Mouse (Mus musculus) brain, adult 2 months (tissue): ENCODE data around the gene Glyr1.

ENCODE experiments used
- DNase-seq: peaks from one replicate; pipeline ENCODE4 v3.0.0; 2011; ENCODE audit warnings: low read depth, low spot score

The Glyr1 gene

DNA sequence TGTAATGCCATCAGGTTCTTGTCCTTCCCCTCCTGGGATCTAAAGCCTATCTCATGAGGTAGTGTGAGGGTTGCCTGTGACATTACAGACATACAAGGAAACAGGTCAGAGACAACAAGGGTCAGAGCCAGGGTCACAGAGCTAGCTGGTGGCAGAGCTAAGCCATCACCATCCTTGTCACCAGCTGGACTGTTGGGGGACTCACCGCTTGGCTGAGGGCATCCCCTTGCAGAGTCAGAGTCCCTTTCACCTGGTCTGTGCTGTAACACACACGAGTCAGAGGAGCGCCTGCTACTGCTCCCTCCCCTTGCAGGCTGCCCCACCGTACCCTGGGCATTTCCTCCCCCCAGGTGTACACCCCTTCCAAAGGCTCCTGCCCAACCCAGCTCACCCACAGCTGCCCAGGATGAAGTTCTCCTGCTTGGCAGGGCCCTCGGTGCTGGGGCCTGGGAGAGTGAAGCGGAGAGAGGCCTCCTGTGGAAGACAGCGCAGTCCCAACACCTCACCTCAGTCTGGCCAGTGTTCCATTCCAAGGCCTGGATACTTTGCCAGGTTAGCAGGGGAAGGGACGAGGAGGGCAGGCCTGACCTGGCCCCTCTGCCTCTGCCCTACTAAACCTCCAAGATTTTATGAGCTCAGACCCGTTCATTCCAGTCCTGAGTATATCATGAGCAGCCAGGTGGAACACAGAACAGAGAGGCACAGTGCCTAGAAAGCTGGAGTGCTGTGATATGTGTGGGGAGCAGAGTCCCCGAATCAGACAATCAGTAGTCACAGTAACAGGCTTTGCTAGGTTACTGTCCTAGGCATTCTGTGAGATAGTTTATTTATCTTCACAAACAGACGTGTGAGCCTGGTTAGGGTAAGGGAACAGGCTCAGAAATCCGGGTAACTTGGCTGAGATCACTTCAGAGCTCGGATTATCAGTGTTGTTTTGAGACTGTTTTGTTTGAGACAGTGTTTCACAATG is 37.3 kb downstream of the Glyr1 start:
- peak; percentile 40 for DNase-seq

DNA sequence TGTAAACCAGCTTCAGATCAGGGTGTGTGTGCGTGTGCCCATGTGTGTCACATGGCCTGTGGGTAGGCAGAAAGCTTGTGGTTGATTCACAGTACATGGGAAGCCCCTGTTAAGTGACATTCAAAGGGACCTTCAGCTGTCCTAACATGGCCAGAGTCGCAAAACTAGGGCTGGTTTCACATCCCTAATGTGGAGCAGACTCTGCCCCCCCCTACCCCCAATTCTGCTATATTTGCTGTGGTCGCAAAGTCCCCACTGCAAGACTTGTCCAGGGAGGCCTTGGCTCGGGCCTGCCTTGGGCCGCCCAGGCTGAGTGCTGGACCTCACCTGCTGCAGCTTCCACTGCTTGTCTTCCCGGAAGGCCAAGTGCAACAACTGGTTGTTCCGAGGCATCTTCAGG is 38.4 kb downstream of the Glyr1 start:
- DNase-seq, result no peak

DNA sequence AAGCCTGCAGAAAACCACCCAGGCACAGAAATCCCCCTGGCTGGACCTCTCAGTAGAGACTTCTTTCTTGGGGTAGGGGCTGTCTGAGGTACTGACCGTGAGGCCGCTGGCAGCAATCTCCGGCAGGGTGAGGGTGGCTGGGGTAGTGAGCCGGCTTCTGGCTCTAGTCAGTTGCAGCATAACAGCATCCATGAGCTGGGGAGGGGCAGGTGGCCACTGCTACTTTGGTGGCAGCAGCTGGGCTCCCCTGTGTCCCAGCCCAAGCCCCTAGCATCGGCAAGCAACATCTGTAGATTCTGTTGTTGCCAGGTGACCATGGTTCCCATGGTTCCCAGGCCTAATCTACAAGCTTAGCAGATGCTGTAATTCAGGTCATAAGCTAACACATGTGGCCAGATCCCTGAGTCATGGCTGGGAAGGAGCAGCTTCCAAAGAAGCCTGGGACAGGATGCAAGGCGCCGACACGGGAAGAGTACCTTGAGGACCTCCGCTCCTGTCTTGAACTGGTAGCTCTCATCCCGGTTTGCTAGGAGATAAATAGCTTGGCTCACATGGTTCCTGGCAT is 39.2 kb downstream of the Glyr1 start:
- DNase-seq, result peak; percentile 22

DNA sequence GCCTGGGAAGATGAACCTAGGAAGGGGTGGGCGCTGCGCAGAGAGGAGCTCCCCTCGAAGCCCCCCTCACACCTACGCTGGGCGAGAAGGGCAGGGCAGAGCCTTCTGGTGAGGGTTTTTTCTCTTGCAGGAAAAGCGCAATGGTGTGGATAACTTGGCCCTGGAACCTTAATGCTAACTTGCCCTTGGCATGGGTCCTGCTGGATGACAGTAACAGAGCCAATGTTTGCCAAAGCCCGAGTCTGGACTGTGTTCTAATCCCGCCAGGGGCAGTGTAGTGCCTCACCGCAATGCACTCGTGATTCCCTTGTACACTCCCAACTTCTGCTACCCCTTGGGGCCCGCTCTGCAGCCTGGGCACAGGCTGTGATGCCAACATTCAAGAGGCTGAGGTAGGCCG is 41.6 kb downstream of the Glyr1 start:
- DNase-seq, result no peak

GRCm38 (mm10) chr16:5007492-5007891 is 42.2 kb downstream of the Glyr1 start:
- DNase-seq, result no peak

DNA sequence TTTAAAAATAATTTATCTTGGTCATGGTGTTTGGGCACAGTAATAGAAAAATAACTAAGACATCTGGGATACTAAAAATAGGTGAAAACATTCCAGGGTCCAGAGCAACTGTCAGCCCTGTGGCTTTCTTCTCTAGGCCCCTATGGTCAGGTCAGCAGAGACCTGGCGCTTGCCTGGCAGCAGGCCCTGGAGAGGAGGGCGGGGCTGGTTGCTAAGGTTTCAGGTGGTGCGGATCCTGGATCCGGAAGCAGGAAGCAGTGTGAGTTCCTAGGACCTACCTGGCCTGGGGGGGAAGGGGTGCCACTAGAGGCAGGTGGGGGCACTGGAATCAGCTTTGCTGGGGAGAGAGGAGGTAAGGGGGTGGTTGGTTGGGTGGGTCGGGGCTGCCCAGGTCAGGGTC is 42.6 kb downstream of the Glyr1 start, which contains the start of gene Smim22:
Smim22 (plus strand) TSS at position 222 of the 400 bp plus-strand sequence.
- DNase-seq, result no peak

- DNase-seq, result no peak
Measured at GRCm38 (mm10) chr16:5000611-5001010, 49.1 kb downstream of the Glyr1 start.

DNA sequence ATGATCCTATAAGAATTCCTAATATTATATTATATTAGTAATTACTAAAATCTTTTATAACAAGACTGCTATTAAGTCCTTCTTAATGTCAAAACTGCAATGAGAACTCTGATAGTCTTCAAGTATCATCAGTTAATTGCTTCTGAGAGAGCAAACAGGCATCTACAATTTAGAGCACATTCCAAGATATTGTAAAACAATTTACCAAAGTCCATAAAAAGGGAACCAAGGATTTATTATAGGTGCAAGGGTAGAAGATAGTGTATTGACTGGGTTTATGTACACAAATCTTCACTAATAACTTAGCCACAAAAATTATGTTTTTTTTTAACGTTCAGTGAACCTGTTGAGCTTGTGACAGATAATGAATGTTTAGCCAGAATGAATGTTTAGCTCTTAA is 50.7 kb downstream of the Glyr1 start:
- DNase-seq, result no peak

DNA sequence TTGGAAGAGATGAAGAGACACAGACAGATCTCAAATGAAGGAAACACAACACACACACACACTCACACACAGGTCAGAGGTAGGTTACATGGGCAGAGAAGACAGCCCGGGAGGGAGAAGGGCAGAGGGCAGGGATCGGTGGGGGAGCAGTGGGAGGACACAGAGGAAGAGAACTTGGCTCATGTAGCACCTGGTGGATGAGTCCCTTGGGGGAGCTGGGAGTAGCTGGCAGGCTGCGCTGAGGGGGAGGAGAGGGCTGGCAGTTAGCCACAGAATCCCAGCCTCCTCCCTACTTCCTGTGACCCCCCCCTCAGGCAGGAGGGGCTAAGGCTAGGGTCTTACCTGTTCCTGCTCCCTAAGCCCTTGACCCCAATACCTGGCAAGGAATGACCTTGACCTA is 52.1 kb downstream of the Glyr1 start, which contains the start of gene Sept12:
Sept12 (minus strand) TSS at position 300 of the 400 bp plus-strand sequence.
- no peak for DNase-seq

GRCm38 (mm10) chr16:4993276-4993675 is 56.4 kb downstream of the Glyr1 start:
- no peak for DNase-seq

GRCm38 (mm10) chr16:4984717-4985116 is 64.9 kb downstream of the Glyr1 start:
- DNase-seq, result no peak

DNA sequence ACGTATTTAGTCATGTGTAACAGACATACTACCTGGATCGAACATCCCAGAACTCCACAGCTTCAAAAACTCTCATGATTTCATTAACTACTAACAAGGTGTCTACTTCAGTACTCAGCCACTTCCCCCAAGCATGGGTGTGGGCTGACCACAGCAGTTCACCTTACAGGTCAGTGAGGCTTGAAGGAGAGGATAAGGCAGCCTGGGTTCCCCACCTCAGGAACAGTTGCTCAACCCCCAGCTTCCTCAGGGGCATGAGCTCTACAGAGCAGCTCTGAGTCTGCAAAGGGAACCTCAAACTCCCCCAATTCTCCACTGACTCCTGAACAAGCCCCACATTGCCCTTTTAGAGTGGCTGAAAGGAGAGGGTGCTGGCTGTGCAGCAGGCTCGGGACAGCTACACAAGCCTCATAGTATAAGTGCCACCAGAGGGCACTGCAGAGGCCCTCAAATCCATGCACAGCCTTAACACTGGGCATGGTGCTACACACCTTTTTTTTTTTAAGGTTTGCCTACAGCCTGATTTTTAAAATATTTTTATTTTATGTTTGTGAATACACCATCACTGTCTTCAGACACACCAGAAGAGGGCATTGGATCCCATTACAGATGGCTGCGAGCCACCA is 69.8 kb downstream of the Glyr1 start:
- peak; percentile 72 for DNase-seq

GRCm38 (mm10) chr16:4978275-4979051 is 71.2 kb downstream of the Glyr1 start:
- DNase-seq, result peak; percentile 83

- peak; percentile 91 for DNase-seq
Measured at GRCm38 (mm10) chr16:4976180-4976579, 73.5 kb downstream of the Glyr1 start.

DNA sequence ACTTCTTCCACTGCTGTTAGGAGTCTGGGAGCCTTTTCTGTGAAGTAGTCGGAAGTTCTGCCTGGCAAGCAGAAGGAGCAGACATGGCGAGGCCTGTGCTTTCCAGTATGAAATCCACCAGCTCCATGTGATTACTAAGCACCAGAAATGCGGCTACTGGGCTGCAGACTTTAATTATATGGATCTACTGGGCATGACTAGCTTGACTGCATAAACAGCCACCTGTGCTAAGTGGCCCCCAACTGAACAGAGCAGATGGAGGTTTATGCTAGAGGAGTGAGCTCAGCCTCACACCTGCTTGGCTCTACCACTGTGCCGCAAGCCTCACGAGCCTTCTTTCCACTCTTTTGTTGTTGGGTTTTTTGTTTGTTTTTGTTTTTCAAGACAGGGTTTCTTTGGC is 75.1 kb downstream of the Glyr1 start:
- DNase-seq, result peak; percentile 89

DNA sequence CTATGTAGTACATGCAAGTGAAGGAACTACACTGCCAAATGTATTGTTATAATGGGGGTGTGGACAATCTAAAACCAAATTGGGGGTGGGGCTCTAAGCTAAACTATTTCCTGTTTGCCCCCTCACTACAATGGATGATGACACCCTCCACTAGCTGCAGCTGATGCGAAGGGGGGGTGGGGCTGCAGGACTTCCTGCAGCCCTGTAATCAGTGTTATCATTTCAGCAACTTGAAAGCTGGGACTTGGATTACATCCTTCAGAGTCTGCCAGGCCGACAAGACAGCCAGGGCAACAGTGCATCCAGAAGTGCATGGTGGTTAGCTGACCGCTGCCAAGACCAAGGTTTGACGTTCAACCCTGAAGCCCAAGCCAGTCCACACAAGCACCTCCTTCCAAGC is 78.0 kb downstream of the Glyr1 start:
- no peak for DNase-seq

GRCm38 (mm10) chr16:4969055-4969843 is 80.4 kb downstream of the Glyr1 start:
- DNase-seq, result no peak

- DNase-seq, result no peak
Measured at GRCm38 (mm10) chr16:4968426-4968825, 81.2 kb downstream of the Glyr1 start.

DNA sequence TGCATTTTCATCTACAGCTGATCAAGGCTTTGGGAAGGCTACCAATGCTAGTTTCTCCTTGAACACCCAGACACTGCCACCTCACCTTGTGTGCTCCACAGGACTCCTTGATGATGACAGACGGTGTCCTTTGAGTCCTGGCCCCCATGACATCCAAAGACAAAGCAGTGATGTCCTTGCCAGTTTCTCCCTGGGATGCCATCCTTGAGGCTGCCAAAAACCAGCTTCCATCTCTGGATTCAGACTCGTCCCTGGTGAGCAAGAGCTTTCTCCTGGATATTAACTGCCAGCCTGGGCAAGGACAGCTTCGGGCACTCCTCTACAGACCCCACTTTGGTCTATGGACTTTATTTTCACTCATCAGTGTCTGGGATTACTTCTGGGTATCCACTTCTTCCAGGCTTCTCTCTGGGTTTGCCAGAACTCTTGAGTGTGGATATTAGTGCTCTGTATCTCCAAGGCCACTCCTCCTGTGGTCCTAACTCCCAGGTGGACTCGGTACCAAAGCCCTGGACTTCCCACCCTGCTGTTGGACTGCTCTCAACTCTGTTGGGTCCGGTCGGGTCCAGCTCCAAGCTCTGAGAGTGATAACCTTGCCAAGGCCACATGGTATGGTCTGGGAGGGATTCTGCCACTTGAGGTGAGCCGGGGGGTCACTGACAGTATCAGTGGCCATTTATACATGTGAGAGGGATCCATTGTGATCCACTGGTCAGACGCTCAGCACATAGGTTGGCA is 84.1 kb downstream of the Glyr1 start:
- DNase-seq, result peak; percentile 53

GRCm38 (mm10) chr16:4964731-4965391 is 84.8 kb downstream of the Glyr1 start:
- DNase-seq, result peak; percentile 58
